Mouse (Mus musculus) heart, embryonic 13.5 days (tissue): ENCODE results near the gene Ch25h. TPM values are rescaled to one million over a fixed set of nuclear protein-coding genes. Genes with fewer than 3 reads are reported as not detected.

Source experiments
- polyA plus RNA-seq: library from polyadenylated mRNA; unstranded; fragments of >200 nt; fragmentation: Nextera tagmentation; extraction: Ambion mirVana; gene quantifications from 2 replicates; pipeline ENCODE4 v1.2.1, GENCODE M21; 2015

Gene Ch25h
- polyA plus RNA-seq, 1 experiment from 2014 or later = 5.1 TPM

Other genes with a start within 250 kb of the Ch25h start
- 1,110 and 1,204 TPM in 2 replicates for gene Acta2, start 219.6 kb downstream of the Ch25h start, polyA plus RNA-seq
- 2.6 and 2.8 TPM in 2 replicates for gene Fas, start 184.5 kb downstream of the Ch25h start, polyA plus RNA-seq
- gene Lipa, start 52.3 kb upstream of the Ch25h start, polyA plus RNA-seq = 31.1 and 33.9 TPM in 2 replicates
- gene Ifit2, start 75.5 kb upstream of the Ch25h start, polyA plus RNA-seq = 6.2 and 8.0 TPM in 2 replicates
- 1.5 and 1.6 TPM in 2 replicates for gene Ifit3, start 108.4 kb upstream of the Ch25h start, polyA plus RNA-seq
- gene Ifit1bl1, start 126.8 kb upstream of the Ch25h start, polyA plus RNA-seq = 1.5 and 1.6 TPM in 2 replicates
- gene Ifit3b, start 132.8 kb upstream of the Ch25h start, polyA plus RNA-seq = 0.37 and 1.0 TPM in 2 replicates
- gene Ifit1bl2, start 165.6 kb upstream of the Ch25h start, polyA plus RNA-seq = 0.72 and 0.98 TPM in 2 replicates
- gene Ifit1, start 165.7 kb upstream of the Ch25h start, polyA plus RNA-seq = 0.88 and 1.3 TPM in 2 replicates